Mouse (Mus musculus): Measurements from ENCODE around the gene Gm10392. TPM values are rescaled to one million over a fixed set of nuclear protein-coding genes. Genes with fewer than 3 reads are reported as not detected.

Gm10392 gene
- total RNA-seq, 1 experiment from 2014 or later: 0.81 TPM

DNA sequence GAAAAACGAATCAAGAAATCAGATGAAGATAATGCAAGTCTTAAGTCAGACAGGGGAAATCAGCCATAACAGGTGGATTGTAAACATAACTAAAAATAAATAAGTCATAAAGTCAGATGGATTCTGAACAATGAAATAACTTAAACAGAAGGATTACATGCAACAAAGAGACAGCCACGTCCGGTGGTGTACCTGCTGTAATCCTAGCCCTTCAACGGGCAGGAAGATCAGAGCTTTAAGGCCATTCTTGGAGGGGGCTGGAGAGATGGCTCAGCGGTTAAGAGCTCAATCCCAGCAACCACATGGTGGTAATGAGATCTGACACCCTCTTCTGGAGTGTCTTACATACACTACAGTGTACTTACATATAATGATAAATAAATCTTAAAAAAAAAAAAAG is 7.7 kb downstream of the Gm10392 start:
- ATAC-seq (ENCODE audit: extremely low read depth, insufficient number of reproducible peaks, low FRiP score, poor library complexity, severe bottlenecking): no peak

DNA sequence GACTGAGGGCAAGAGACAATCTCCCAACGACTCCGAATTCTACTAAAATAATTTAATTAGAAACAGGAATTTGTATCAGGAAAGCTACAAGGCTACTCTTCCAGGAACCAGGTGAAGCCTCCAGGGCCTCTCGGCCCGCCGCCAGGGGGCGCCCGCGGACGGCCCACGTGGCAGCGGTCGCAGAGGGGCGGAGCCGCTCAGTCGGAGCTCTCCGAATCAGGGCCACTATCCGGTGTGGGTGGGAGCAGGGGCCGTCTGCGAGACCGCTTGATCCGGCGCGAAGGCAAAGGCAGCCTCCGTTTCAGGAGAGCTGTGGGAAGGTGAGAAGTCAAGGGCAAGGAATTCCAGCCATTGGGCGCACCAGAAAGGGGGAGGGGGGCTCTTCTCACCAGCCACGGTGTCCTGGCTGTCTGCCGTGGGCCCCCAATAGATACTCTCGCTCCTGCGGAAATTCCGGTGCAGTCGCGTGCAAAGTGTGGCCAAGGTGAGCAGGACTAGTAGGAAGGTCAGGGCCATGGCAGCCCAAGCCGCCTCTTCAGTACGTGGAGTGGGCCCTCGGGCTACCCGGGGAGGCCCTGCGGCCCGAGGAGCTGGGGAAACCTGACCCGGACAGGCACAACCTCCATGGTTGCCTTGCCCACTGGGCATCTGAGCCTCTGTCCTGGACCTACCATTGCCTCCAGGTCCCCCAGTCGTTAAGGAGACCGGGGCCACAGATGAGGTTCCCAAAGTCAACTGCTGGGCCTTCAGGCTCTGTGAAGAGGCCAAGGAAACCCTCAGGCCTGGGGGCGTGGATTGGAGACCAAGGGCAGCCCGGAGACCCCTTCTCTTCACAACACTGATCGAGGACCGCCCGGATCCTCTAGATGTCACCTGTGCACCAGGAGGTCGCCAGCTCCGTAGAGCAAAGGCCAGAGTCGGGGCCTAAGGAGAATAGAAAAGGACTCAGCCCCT is 10.7 kb downstream of the Gm10392 start:
- ATAC-seq (ENCODE audit: extremely low read depth, insufficient number of reproducible peaks, low FRiP score, poor library complexity, severe bottlenecking): peak; percentile 59

DNA sequence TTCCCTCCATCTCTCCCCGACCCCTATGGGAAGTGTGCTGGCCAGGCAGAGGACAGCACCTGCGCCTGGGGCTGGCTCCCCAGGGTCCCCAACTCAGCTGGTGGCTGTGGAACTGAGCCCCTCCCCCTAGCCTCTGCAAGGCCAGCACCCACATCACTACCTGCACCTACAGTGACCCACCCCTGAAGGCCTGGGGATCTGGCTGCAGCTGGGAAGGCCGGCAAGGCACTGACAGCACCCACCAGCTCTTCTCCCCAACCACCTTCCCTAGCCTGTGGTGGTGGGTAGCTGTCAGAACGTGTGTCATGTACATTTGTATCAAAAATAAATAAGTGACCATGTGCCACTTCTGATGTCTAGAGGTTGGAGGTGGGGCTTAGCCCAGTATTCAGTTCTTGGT is 11.6 kb downstream of the Gm10392 start:
- ATAC-seq (ENCODE audit: extremely low read depth, insufficient number of reproducible peaks, low FRiP score, poor library complexity, severe bottlenecking): no peak

- no peak for ATAC-seq (ENCODE audit: extremely low read depth, insufficient number of reproducible peaks, low FRiP score, poor library complexity, severe bottlenecking)
Observed at GRCm38 (mm10) chr11:77506941-77507340, 12.1 kb downstream of the Gm10392 start.

DNA sequence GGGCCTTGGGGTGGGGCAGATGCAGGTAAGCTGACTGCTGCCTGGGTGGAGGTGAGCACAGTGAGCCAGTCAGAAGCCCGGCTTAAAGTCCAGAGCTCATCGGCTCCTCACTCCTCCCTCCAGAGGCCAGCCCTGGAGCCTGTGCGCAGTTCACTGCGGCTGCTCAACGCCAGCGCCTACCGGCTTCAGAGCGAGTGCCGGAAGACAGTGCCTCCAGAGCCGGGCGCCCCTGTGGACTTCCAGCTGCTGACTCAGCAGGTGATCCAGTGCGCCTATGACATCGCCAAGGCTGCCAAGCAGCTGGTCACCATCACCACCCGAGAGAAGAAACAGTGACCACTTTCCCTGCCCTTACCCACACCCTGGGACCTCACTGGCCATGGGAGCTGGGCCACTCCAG is 12.7 kb downstream of the Gm10392 start:
- no peak for ATAC-seq (ENCODE audit: extremely low read depth, insufficient number of reproducible peaks, low FRiP score, poor library complexity, severe bottlenecking)

GRCm38 (mm10) chr11:77505291-77505980 is 13.6 kb downstream of the Gm10392 start:
- ATAC-seq (ENCODE audit: extremely low read depth, insufficient number of reproducible peaks, low FRiP score, poor library complexity, severe bottlenecking): no peak

DNA sequence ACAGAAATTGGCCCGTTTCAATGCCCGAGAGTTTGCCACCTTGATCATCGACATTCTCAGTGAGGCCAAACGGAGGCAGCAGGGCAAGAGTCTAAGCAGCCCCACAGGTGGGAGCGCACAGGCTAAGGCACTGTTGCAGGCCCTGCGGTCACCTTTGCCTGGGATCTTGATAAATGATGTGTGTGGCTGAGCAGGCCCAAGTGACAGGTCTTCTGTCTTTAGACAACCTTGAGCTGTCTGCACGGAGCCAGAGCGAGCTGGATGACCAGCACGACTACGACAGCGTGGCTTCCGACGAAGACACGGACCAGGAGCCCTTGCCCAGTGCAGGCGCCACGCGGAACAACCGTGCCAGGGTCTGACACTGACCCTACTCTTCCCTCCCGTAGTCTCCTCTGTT is 14.6 kb downstream of the Gm10392 start:
- ATAC-seq (ENCODE audit: extremely low read depth, insufficient number of reproducible peaks, low FRiP score, poor library complexity, severe bottlenecking): no peak

DNA sequence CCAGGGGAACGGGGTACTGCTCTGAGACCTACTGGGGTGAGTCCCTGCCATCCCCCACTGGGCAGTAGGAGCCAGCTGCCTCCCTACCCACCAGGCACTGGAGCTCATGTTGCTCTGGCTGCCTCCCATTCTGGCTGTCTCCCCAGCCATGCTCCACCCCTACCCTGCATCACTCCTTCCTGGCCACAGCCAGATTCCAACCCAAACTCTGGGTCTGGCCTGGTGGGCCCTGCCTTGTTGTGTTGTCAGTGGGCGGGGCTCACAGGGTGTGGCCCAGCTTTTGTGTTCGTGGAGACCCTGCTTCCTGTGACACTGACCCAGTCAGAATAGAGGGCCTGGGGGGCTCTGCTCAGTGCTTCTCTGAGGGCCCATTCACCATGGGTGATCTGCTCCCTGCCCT is 15.5 kb downstream of the Gm10392 start:
- ATAC-seq (ENCODE audit: extremely low read depth, insufficient number of reproducible peaks, low FRiP score, poor library complexity, severe bottlenecking): no peak

DNA sequence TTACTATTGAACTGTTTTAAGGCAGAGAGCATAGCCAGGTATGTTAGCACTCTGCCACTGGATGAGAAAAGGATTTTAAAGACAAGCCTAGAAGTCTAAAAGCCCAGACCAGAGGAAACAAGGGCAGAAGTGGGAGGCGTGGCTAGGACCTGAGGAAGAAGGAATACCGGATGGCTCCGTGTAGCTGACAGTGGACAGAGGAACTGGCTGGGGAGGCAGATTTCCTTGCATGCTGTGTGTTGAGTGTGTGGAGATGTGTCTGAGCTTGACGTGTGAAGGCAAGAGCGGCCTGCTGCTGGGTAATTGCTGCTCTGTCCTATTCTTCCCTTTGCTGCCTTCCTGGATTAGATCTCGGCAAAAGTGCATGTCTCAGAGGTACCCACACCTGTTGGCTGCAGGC is 16.5 kb downstream of the Gm10392 start:
- ATAC-seq (ENCODE audit: extremely low read depth, insufficient number of reproducible peaks, low FRiP score, poor library complexity, severe bottlenecking): no peak

- ATAC-seq (ENCODE audit: extremely low read depth, insufficient number of reproducible peaks, low FRiP score, poor library complexity, severe bottlenecking): no peak
Observed at GRCm38 (mm10) chr11:77501971-77502370, 17.0 kb downstream of the Gm10392 start.

DNA sequence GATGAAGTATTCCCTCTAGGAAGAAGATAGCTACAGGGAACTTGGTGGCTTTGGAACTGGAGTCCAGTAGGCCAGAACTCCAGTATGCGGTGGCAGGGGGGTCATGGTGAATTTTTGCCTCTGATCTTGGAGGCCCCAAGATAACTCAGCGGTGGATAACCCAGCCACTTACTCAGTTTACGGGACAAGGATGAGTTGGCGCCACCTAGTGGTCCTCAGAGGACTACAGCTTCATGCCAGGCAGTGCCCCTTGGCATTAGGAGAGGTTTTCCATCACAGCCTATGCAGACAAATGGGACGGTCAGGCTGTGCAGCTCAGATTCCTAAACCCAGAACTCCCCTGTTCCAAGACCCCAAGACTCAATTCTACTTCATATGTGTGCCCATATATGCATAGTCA is 17.6 kb downstream of the Gm10392 start:
- peak; percentile 53; the same call in 1 of the 2 replicates for ATAC-seq (ENCODE audit: extremely low read depth, insufficient number of reproducible peaks, low FRiP score, poor library complexity, severe bottlenecking)

GRCm38 (mm10) chr11:77500361-77501325 is 18.4 kb downstream of the Gm10392 start:
- no peak for ATAC-seq (ENCODE audit: extremely low read depth, insufficient number of reproducible peaks, low FRiP score, poor library complexity, severe bottlenecking)

DNA sequence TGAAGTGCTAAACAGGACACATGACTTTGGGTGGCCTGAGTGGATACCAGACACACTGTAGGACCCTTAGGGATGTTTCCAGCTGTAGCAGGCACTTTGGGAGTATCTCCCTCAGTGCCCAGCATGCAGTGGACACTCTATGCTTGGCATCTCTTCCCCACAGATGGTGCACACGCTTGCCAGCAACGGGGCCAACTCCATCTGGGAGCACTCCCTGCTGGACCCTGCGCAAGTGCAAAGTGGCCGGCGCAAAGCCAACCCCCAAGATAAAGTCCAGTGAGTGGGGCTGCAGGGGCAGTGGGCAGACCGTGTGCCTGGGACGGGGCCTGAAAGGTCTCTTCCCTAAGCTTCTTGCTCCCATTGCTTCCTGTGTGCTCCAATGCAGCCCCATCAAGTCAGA is 19.6 kb downstream of the Gm10392 start:
- ATAC-seq (ENCODE audit: extremely low read depth, insufficient number of reproducible peaks, low FRiP score, poor library complexity, severe bottlenecking): no peak

DNA sequence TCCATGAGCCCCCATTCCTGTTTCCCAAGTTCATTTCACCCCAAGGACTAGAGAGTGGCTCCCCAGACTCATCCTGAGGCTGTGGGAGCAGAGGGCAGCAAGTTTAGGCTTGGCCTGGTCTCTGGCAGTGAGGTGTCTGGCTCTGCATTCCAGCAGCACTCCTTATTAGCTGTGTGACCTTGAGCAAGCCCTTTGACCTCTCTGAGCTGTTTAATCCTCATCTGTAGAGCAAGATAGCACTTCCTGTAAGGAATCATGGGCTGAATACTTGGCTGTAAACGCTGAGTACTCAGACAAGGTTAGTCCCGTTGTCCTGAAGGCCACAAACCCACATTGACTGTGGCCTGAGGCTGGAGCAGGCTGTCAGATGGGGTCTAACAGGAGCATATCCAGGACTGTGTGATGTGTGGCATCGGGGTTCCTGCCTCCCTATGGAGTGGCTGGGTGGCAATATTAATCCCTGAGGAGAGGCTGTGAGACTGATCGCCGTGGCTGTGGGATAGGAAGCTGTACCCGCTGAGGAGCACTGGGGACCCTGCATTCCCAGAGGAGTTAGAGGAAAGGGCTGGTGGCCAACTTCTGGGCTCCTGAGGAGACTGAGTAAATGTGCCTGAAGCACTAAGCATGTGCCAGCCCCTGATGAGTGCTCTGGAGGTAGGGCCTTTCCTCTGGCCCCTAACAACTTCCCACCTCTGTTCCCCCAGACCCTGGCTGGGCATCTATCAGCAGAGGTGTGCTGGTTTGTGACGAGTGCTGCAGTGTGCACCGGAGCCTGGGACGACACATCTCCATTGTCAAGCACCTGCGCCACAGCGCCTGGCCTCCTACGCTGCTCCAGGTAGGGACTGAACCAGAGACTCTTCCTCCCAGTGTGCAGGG is 20.5 kb downstream of the Gm10392 start:
- no peak for ATAC-seq (ENCODE audit: extremely low read depth, insufficient number of reproducible peaks, low FRiP score, poor library complexity, severe bottlenecking)

DNA sequence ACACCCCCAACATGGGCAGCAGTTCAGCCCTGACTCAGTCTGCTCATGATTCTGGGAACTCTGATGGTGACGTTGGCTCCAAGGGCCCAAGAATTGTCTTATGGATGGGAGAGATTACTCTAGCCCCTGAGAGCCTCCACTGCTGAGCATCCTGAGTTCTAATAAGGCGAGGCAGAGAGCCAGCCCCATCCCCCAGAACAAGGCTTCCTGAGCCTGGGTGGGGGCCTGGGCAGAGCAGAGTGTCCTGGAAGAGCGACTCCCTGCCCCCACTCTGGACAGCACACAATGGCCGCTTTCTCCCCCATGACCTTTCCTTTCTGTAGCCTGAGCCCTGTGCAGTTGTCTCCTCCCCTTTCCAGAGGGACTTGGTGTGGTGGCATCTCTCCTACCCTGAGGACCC is 21.1 kb downstream of the Gm10392 start:
- ATAC-seq (ENCODE audit: extremely low read depth, insufficient number of reproducible peaks, low FRiP score, poor library complexity, severe bottlenecking): no peak

DNA sequence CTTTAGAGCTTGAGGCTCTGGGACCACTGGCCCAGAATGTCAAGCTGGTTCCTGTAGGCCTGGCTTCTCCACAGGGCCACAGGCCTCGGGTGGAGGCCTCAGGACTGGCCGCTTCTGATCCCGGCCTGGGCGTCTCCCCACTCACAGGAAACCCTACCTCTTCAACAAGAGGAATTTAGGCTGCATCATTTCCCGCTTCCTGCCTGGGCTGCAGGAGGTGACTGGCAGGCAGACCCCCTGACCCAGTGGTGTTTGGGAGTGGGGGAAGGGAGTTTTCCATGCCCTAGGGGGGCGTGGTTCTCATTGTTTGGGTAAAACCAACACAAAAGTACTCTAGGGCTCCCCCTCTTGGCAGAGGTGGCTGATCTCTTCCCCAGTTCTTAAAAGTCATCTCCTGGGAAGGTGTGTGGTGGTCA is 21.6 kb downstream of the Gm10392 start:
- ATAC-seq (ENCODE audit: extremely low read depth, insufficient number of reproducible peaks, low FRiP score, poor library complexity, severe bottlenecking): no peak

- no peak for ATAC-seq (ENCODE audit: extremely low read depth, insufficient number of reproducible peaks, low FRiP score, poor library complexity, severe bottlenecking)
Observed at GRCm38 (mm10) chr11:77495507-77495906, 23.5 kb downstream of the Gm10392 start.

- ATAC-seq (ENCODE audit: extremely low read depth, insufficient number of reproducible peaks, low FRiP score, poor library complexity, severe bottlenecking): no peak
Observed at GRCm38 (mm10) chr11:77494782-77495181, 24.2 kb downstream of the Gm10392 start.

Data from neutrophil, adult 5-6 weeks (primary cell).